Mouse (Mus musculus) v-Abl transformed pro-B cells (cell line): ENCODE measurements around the gene C730034F03Rik.

Experiments used
- in situ Hi-C, 2 experiments: fragments of 400-800 bp; cut with MboI; formaldehyde crosslinking; loops; one replicate each; pipeline ENCODE4 v1.15.1; 2025; ENCODE audit not compliant: unreplicated experiment in 2 of 2

C730034F03Rik gene

DNA sequence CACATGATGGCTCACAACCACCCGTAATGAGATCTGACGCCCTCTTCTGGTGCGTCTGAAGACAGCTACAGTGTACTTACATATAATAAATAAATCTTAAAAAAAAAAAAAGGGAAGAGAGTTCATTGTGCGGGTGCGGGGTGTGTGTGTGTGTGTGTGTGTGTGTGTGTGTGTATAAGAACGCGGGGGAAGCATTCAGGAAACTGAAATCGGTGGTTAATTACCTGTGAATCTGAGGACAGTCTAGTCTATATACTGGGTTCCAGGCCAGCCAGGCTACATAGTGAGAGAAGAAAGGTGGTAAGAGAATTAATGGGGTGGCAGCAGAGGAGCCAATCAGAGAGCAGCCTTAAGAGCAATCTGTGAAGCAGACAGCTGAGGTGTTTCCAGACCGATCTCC, 1.4 kb downstream of the C730034F03Rik start:
- in situ Hi-C loops: loop anchor here in 1 of 2 experiments (10.0 kb wide), 1 partner anchor 606 kb away; no protein-coding TSS in a partner anchor

DNA sequence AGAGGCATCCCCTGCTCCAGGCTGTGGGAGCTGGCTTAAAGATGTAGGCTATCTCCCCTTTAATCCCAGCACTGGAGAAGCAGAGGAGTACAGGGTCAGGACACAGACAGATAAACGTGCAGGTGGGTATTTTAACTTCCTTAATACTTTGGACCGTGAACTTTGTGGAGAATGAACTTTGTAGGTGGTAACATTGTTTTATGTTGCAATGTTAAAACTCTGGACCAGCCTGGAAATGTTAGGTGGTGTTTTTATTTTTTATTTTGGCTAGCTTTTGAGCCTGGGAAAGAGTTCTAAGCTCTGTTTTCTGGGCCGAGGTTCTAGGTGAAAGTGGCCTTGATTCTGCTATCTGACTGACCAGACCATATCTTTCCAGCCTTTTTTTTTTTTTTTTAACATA, 1.9 kb downstream of the C730034F03Rik start:
- in situ Hi-C loops: loop anchor here in 1 of 2 experiments (10.0 kb wide), 1 partner anchor 606 kb away; no protein-coding TSS in a partner anchor

DNA sequence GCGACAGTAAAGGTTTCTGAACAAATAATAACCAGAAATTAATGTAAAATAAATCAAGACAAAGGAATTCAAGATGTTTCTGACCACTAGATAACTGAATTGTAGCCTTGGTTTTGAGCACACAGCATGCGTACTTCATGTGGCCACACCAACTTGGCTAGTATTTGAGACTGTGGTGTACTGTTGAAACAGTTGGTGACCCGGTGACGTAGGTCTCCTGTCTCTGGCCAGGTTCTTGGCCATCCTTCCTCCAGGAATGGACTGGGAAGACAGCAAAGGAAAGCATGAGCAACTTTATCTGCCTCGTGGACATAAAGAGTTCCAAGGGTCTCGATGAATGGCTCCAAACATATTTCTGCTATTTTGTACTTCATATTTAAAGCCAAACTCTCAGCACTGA, 2.4 kb downstream of the C730034F03Rik start:
- in situ Hi-C loops: loop anchor here in 1 of 2 experiments (10.0 kb wide), 1 partner anchor 607 kb away; no protein-coding TSS in a partner anchor

DNA sequence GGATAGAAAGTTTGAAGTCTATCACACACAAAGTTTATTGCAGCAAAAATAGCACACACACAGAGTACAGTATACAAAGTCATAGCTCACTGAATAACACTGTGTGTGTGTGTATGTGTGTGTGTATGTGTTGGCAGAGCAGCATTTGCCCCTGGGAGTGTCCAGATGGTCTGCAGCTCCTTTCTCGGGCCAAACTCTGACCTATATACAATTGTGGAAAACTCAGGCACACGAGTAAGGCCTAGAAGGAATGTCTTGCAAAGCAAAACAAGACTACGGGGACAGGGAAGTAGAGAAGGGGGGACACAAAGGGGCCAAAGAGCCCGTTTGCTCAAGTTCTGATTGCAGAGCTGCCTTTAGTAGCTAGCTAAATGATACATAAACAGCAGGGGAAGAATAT, 3.6 kb downstream of the C730034F03Rik start:
- in situ Hi-C loops: loop anchor here in 1 of 2 experiments (10.0 kb wide), 1 partner anchor 608 kb away; no protein-coding TSS in a partner anchor

DNA sequence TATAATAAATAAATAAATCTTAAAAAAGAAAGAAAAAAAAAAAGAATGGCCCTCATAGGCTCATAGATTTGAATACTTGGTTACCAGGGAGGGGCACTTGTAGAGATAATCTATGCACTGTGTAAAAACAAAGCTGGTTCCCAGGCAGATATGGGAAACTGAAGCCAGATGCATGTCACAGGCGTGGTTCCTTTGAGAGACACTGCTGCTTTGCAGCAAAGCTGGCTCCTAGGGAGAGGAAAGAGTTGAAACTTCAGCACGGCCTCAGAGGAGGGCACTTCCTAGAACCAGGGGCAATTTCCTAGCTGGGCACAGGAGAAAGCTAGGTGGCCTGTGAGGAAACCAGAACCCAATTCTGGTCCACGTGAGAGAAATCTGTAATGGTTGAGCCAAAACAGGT, 4.7 kb downstream of the C730034F03Rik start:
- in situ Hi-C loops: loop anchor here in 1 of 2 experiments (10.0 kb wide), 1 partner anchor 609 kb away; no protein-coding TSS in a partner anchor

DNA sequence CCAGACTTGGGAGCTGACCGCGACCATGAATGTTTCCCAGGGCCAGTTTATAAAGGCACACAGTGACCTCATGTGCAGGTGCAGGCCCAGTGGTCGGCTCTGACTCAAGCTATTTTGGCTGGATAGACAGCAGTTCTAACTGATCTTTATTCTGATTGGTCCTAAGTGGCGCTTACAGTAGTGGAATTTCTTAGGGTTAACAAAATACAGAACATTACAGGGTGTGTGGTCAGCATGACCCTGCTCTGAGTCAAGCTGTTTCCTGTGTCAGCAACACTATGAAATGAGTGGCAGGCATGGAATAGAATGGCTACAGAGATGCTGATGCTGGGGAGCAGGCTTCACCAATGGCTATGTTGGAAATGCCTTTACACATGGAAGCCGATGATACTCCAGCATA, 6.5 kb downstream of the C730034F03Rik start:
- in situ Hi-C loops: loop anchor here in 1 of 2 experiments (10.0 kb wide), 1 partner anchor 611 kb away; no protein-coding TSS in a partner anchor

DNA sequence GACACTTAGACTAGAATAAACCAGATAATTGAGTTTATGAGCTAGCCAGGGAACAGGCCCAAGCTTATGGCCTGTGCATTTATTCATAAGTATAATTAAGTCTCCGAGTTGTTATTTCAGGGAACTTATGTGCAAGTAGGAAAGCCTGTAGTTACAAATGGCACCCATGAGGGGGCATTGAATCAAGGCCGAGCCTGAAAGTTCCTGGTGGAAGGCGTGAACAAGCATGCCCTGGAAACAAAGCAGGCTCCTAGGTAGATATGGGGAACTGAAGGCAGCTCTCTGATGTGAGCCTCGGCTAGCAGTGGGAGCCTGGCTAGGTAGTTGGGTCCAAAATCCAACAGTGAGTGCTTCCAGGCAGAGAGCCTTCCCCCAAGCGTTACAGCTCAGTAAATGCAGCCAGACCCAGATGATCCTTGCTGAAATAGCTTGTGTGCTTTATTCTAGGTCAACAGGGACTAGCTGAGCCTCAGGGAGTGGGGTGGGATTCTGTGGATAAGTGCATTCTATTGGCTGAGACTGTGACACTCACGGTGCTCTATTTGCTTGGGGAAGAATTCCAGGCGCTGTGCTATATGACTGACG, 13.2 kb downstream of the C730034F03Rik start:
- in situ Hi-C loops: no loop called here

DNA sequence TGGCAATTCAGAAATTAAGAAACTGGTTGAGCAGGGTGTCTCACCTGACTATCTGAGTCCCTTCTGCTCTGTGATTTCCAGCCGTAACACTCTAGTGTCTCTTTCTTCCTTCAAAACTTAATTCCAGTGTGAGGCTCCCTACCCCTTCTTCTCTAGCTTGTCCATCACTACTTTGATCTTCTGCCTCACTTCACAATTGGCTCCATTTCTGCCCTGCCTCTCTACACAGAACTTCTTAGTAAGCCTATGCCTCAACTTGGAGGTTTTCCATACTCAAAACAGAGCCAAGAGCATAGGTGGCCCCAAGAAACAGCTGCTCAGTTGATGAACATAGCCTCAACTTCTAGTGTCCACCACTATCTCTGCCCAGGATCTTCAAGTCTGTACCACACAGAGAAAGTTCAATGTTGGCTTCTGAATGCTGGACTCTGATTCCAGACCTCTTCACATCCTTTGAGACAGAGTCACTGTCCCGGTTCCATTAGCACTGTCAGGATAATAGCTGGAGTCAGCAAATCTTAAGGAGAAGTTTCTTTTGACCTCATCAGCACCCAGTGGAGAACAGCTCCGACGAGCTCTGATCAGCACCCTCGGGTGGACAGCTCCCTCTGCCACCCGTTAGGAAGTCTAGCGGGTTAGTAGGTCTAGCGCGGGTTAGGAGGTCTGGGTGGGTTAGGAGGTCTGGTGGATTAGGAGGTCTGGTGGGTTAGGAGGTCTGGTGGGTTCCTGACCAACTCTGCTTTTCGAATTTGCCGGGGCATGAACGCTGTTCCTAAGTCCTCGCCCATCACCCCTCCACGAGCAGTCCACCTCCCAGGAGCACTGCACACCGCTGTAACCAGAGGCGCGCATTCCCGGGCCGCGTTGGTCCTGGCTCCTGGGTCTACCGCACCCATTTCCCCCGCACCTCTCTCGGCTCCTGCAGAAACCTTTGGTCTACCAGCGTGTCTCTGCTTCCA, 23.8 kb downstream of the C730034F03Rik start:
- in situ Hi-C loops: no loop called here

DNA sequence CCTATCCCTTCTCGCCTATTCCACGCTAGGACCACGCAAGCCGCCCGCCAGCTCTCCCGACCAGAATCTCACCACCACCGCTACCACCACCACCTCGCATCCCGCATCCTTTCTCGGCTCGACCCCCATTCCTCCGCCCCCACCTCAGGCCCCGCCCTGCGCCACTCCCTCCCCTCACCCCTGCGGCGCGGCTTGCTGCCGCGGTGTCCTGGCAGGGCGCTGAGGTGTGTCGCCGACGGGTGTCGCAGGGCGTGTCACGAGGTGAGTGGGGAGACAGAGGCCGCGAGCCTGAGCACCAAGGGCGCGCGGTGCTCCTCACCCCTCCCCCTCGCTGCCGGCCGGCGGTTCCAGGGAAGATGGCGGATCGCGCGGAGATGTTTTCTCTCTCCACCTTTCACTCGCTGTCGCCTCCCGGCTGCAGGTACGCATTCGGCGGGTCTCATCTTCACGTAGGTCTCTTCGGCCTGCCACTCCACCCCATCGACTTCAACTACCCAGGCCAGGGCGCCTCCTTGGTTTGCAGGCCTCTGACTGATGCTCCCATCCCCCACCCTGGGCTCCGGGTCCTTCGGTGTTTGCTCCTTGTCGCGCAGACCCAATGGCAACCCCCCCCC, 24.6 kb downstream of the C730034F03Rik start, which contains the start of gene Mapk8ip2:
Gene Mapk8ip2, plus strand, starts transcription at position 49 of the 614 bp plus-strand sequence.
- in situ Hi-C loops: no loop called here

DNA sequence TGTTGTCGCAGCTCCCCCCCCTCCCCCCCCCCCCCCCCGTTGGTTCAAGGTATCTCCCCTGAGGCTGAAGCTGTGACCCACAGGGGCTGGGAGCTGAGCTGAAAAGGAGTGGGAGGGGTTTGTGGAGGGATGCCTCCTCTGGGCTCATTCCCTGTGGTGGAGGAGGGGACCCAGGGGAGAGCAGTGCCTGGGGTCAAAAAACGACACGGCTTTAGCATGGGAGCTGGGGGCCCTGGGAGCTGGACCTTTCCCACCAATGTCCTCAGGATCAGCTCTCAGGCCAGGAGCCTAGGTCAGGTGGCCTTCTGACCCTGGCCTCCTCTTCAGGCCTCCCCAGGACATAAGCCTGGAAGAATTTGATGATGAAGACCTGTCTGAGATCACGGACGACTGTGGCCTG, 25.5 kb downstream of the C730034F03Rik start:
- in situ Hi-C loops: no loop called here

DNA sequence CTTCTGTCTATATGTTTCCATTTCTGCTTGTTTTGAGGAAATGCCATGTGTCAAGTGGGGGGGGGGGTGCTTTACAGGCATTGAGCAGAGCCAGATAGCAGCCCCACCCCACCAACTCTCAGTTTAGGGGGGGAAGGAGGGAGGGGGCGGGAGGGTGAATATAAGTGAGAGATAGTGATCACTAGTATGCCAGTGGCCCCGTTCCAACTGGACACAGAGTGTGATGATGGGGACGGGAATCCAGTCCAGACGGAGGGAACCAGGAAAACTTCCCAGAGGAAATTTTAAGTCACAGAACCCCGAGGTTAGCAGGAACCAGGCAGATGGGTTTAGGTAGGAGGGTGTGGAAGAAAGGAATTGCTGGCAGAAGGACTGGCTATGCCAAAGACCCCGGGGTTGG, 26.3 kb downstream of the C730034F03Rik start:
- in situ Hi-C loops: no loop called here

DNA sequence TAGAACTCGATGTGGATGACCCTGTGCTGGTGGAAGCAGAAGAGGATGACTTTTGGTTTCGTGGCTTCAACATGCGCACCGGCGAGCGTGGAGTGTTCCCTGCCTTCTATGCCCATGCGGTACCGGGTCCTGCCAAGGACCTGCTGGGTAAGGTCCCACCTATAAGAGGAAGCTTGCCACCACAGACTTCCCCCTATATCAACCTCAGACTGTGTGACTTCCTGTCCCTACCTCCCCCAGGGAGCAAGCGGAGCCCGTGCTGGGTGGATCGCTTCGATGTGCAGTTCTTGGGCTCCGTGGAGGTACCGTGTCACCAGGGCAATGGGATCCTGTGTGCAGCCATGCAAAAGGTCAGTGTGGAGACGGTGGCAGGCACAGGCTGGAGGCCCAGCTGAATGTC, 29.6 kb downstream of the C730034F03Rik start:
- in situ Hi-C loops: no loop called here

DNA sequence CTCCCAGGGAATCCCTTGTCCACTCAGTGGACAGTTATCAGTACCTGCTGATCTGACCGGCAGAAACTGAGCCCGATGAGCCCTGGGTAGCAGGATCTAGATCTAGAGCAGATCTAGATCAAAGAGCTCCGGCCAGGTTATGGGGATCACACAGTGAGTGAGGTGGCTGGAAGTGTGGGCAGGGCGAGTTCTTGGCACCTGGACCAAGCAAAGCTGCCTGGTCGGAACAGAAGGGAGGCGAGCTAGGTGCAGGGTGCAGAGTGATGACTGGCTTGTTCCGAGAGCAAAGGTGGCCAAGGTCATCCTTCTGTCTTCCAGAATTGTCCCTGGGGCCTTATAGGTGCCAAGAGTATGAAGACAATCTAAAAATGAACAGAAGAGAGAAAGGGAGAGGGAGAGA, 30.4 kb downstream of the C730034F03Rik start:
- in situ Hi-C loops: loop anchor here in 1 of 2 experiments (10.0 kb wide), 1 partner anchor 345 kb away; no protein-coding TSS in a partner anchor

DNA sequence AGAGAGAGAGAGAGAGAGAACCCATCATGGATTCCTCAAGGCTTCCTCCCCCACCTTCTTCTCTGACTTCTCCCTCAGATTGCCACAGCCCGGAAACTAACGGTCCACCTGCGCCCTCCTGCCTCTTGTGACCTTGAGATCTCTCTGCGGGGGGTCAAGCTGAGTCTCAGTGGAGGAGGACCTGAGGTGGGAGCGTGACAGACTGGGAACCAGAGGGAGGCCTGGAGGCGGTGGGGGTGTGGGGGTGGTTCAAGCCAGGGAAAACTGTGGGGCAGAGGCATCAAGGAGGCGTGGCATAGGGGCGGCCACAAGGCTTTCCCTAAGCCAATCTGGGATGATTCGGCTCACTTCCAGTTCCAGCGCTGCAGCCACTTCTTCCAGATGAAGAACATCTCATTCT, 30.9 kb downstream of the C730034F03Rik start:
- in situ Hi-C loops: loop anchor here in 1 of 2 experiments (10.0 kb wide), 1 partner anchor 345 kb away; no protein-coding TSS in a partner anchor

DNA sequence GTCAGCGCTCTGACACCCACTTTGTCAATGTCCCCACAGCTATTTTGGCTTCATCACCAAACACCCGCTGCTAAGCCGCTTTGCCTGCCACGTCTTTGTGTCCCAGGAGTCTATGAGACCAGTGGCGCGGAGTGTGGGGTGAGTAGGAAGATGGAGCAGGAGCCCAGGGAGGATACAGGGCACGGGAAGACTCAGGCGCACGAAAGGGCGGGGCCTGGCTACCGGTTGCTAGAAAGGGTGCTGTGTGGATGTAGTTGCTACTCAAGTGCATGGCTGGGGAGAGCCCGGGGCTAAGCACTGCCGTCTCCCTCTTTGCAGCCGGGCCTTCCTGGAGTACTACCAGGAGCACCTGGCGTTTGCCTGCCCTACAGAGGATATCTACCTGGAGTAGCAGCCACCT, 31.9 kb downstream of the C730034F03Rik start:
- in situ Hi-C loops: loop anchor here in 1 of 2 experiments (10.0 kb wide), 1 partner anchor 347 kb away; no protein-coding TSS in a partner anchor

DNA sequence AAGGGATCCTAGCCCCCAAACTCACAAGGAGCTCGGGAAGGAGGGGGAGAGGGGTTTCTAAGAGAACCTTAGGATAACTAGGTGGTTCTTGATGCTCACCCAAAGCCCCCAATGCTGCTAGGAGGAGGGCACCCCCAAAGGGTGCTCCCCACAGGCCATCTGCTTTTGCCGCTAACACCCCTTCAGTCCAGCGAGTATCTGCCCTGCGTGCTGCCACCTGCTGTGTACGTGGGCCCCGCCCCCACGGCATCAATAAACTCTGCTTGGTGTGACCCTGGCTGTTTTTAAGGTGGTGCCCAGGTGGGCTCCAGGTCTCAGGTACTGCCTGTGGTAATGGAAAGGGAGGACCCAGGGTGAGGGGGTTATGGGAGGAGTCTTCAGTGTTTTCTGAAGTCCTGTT, 32.8 kb downstream of the C730034F03Rik start:
- in situ Hi-C loops: loop anchor here in 1 of 2 experiments (10.0 kb wide), 1 partner anchor 347 kb away; no protein-coding TSS in a partner anchor

DNA sequence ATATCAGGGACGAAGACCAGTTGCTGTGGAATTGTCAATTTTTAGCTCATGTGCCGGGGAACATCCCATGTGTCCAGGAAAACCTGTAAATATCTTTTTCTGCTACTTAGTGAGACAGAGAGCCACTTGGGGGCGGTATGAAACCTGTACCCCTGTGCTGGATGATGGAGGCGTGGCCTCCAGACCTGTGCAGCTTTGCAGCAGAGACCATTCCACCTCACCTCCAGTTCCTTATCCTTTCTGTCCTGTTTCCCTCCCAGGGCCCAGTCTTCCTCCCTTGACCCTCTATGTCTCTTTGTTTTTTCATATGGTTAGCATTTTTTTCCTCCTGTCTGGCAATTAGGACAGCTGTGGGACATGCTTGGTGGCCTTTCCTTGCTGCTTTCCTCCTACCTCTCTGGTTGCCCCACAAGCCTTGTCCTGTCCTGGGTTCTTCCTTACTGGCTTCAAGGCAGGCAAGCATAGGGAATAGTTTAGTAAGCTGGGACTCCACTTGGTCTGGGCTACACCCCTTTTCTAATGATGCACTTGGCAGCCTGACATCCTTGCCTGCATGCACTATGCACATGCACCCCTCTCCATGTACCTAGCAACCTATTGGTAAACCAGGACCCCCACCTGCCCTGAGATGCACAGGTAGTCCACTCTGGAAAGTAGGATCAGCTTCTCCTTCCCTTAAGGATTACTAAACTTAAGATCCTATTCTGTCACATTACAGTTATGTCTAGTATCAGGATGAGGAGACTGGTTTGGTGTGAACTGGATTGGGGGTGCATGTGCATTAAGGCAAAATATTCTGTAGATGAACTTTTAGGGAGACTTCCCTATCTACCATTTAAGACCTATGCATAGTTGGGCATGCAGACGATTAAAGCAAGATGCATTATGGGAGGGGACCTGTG, 34.2 kb downstream of the C730034F03Rik start:
- in situ Hi-C loops: loop anchor here in 1 of 2 experiments (10.0 kb wide), 1 partner anchor 349 kb away; no protein-coding TSS in a partner anchor

DNA sequence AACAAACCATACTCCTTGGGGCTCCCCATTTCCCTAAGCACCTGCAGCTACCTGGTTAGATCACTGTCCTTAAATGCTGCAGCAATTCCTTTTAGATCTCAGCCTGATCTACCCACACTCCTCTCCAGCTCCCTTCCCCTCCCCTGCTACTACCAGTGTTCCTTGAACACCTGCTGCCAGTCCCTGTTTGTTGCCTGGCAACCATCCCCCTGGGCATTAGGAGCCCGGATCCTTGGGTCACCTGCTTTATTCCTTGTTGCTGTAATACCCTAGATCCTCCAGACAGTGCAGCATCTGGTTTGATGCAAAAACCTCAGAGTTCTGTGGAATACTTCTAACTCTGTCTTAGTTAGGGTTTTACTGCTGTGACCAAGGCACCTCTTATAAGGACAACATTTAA, 35.7 kb downstream of the C730034F03Rik start:
- in situ Hi-C loops: loop anchor here in 1 of 2 experiments (10.0 kb wide), 1 partner anchor 350 kb away; no protein-coding TSS in a partner anchor

DNA sequence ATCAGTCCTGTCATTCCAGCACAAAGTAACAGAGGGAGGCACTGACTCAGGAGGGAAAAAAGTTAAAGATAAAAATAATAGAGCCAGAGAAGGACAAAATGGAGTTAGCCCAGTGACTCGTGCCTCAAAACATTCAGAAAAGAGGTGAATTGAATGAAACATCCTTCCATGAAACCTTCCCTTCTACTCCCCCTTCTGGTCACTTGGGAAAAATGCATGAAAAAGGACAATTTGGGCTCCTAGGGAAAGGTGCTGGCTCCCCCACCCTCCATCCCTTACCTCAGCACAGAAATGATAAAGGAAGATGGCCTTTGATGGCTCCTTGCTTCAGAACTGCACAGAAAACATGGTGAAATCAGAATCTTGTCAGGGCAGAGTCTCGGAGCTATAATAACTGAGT, 39.2 kb downstream of the C730034F03Rik start:
- in situ Hi-C loops: loop anchor here in 1 of 2 experiments (10.0 kb wide), 1 partner anchor 354 kb away; no protein-coding TSS in a partner anchor
